In genomic region chr2:167373266-167373665, GRCm38 (mm10) we compare ENCODE assay signal across 9 mouse cellular contexts. TPM values are rescaled to one million over a fixed set of nuclear protein-coding genes. Genes with fewer than 3 reads are reported as not detected.
DNase-seq lines count a peak whose midpoint lies in the region; ATAC-seq lines count a peak whose summit lies in the region.
"Had no signal": no experiment of that assay in that cellular context is flagged by ENCODE, and none has a peak within 500 bp of the region (broad histone marks: within the 10 kb centered on the region; RNA-seq: fewer than 3 reads in every experiment).

No protein-coding gene starts in this region.

- no peak overlapping the region for H3K9ac ChIP-seq in kidney, embryonic 16.5 days (replicated peaks; ENCODE audit: low read length)
- H3K9ac ChIP-seq in intestine, embryonic 15.5 days = no peak overlapping the region
- H3K9ac ChIP-seq: liver, embryonic 15.5 days had no signal

- ATAC-seq in kidney, embryonic 16.5 days (ENCODE audit: low FRiP score, low TSS enrichment) = no peak
- ATAC-seq in megakaryocyte, adult 5-6 weeks (ENCODE audit: poor library complexity, severe bottlenecking) = no peak
- no peak; the same call in 1 of the 2 replicates for ATAC-seq in intestine, embryonic 15.5 days
- no peak for ATAC-seq in erythroblast, adult 5-6 weeks (replicated peaks; ENCODE audit: low FRiP score, poor library complexity, severe bottlenecking)

- no peaks in the 10 kb centered on the region for H3K9me3 ChIP-seq in kidney, embryonic 16.5 days (ENCODE audit: low read length)
- H3K9me3 ChIP-seq in intestine, embryonic 15.5 days = no peaks in the 10 kb centered on the region
- H3K9me3 ChIP-seq: liver, embryonic 15.5 days had no signal

- no peak overlapping the region for H3K27ac ChIP-seq in kidney, embryonic 16.5 days (ENCODE audit: low read length)
- no peak overlapping the region for H3K27ac ChIP-seq in intestine, embryonic 15.5 days
- H3K27ac ChIP-seq: liver, embryonic 15.5 days had no signal

- H3K4me1 ChIP-seq in kidney, embryonic 16.5 days (ENCODE audit: insufficient read depth, low read length) = peaks cover 11% of the 10 kb centered on the region
- no peaks in the 10 kb centered on the region; the same call in 1 of the 2 replicates for H3K4me1 ChIP-seq in intestine, embryonic 15.5 days (replicated peaks)

- H3K27me3 ChIP-seq in kidney, embryonic 16.5 days (ENCODE audit: insufficient read depth, low read length) = no peaks in the 10 kb centered on the region
- no peaks in the 10 kb centered on the region for H3K27me3 ChIP-seq in intestine, embryonic 15.5 days (replicated peaks)

- H3K4me3 ChIP-seq in kidney, embryonic 16.5 days (ENCODE audit: low read length) = no peak overlapping the region
- no peak overlapping the region for H3K4me3 ChIP-seq in intestine, embryonic 15.5 days (replicated peaks)
- H3K4me3 ChIP-seq: liver, embryonic 15.5 days had no signal

- WGBS in kidney, embryonic 16.5 days = 69% methylated on average over 5 of the region's 5 CpGs
- WGBS in intestine, embryonic 15.5 days = 65% methylated on average over 5 of the region's 5 CpGs

- no peak overlapping the region for H3K4me2 ChIP-seq in kidney, embryonic 16.5 days (replicated peaks; ENCODE audit: low read depth, low read length)
- no peak overlapping the region for H3K4me2 ChIP-seq in intestine, embryonic 15.5 days (replicated peaks)
- H3K4me2 ChIP-seq: liver, embryonic 15.5 days had no signal

- peak; percentile 29 for DNase-seq in kidney, postnatal 14 days
- DNase-seq in adrenal gland, postnatal 25 days = peak; percentile 73
- peak; percentile 38 to 65 for DNase-seq in cerebellum, postnatal 4 days (ENCODE audit: low spot score in 2 of 2)
- peak; percentile 35 for DNase-seq in layer of hippocampus, adult 9-11 months

- H3K36me3 ChIP-seq in kidney, embryonic 16.5 days (ENCODE audit: insufficient read depth, low read length) = no peaks in the 10 kb centered on the region
- no peaks in the 10 kb centered on the region for H3K36me3 ChIP-seq in intestine, embryonic 15.5 days
- H3K36me3 ChIP-seq: liver, embryonic 15.5 days had no signal

RNA-seq across cellular contexts. Expression of gene B4galt5, which starts 24.3 kb away (rescaled TPM):
- 8.9 and 9.4 TPM in 2 replicates for polyA plus RNA-seq in kidney, embryonic 16.5 days (2015; fragmentation: Nextera tagmentation; extraction: Ambion mirVana)
- total RNA-seq in adrenal gland, postnatal 25 days (2021) = 72.9 and 78.8 TPM in 2 replicates
- 62.5 and 80.6 TPM in 2 replicates for total RNA-seq in megakaryocyte, adult 5-6 weeks (2015)
- total RNA-seq in megakaryocyte, adult 5-6 weeks (2017) = 52.4 and 67.3 TPM in 2 replicates
- 9.6 and 10.8 TPM in 2 replicates for polyA plus RNA-seq in intestine, embryonic 15.5 days (2015; fragmentation: Nextera tagmentation; extraction: Ambion mirVana)
- total RNA-seq in erythroblast, adult 5-6 weeks (2015; ENCODE audit: low replicate concordance) = 12.1 and 17.9 TPM in 2 replicates
- total RNA-seq in erythroblast, adult 5-6 weeks (2017; ENCODE audit: low replicate concordance) = 4.8 and 9.8 TPM in 2 replicates

RNA-seq across cellular contexts. Expression of gene Slc9a8, which starts 48.2 kb away (rescaled TPM):
- 20.7 and 25.7 TPM in 2 replicates for polyA plus RNA-seq in kidney, embryonic 16.5 days (2015; fragmentation: Nextera tagmentation; extraction: Ambion mirVana)
- 42.1 and 51.9 TPM in 2 replicates for total RNA-seq in adrenal gland, postnatal 25 days (2021)
- total RNA-seq in megakaryocyte, adult 5-6 weeks (2015) = 19.1 and 27.9 TPM in 2 replicates
- 17.2 and 24.7 TPM in 2 replicates for total RNA-seq in megakaryocyte, adult 5-6 weeks (2017)
- polyA plus RNA-seq in intestine, embryonic 15.5 days (2015; fragmentation: Nextera tagmentation; extraction: Ambion mirVana) = 19.9 and 21.7 TPM in 2 replicates
- 123 and 129 TPM in 2 replicates for total RNA-seq in erythroblast, adult 5-6 weeks (2015; ENCODE audit: low replicate concordance)
- total RNA-seq in erythroblast, adult 5-6 weeks (2017; ENCODE audit: low replicate concordance) = 111 and 194 TPM in 2 replicates
